Mouse (Mus musculus) inflammation-experienced regulatory T-cells (primary cell): ENCODE measurements around the gene Exoc5. TPM values are rescaled to one million over a fixed set of nuclear protein-coding genes. Genes with fewer than 3 reads are reported as not detected.

ENCODE experiments used
- polyA plus RNA-seq, 2 experiments: library from polyadenylated mRNA; unstranded; fragments of 100-300 nt; shearing (Covaris generic); gene quantifications; one replicate each; pipeline ENCODE4 v1.2.1; 2017

Gene Exoc5
- polyA plus RNA-seq, result 10 to 100 TPM; 62.2 to 82.8 TPM

DNA sequence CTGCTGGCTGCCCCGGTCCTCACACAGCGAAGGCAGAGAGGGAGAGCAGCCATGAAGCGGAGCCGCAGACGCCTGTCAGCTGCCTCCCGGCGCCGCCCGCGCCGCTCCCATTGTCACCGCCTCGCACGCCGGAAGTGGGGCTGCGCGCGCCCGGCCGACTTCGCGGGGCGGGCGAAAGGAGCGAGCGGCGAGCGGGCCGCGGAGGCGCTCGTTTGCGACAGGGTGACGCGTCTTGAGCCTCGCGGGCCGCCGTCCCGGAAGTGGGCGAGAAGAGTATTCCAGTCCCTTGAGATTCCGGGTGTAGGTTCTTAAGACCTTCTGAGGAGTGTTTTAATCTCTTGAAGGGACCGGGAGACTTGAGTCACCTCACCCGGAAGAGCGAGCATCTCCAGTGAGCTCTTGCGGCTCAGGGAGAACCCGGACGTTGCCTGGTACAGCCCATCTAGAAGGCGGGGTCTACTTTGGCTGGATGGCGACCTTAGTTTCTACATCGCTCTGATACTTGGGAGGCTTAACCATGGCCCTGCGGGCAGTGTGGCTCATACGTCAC, at the start of gene Exoc5:
Gene Exoc5 (minus strand): TSS at position 380 of the 550 bp plus-strand sequence.

GRCm38 (mm10) chr14:49065529-49066273, 752 bp downstream of the Exoc5 start, which contains the start of gene Ap5m1:
Ap5m1 (plus strand) TSS chr14:49066097.

Other genes with a start within 250 kb of the Exoc5 start
- 10 to 100 TPM; 51.4 to 55.8 TPM for gene Ap5m1, start 556 bp downstream of the Exoc5 start, polyA plus RNA-seq
- gene Naa30, start 105.6 kb upstream of the Exoc5 start, polyA plus RNA-seq, result 10 to 100 TPM; 36.0 to 49.6 TPM
- gene ccdc198, start 178.8 kb upstream of the Exoc5 start, polyA plus RNA-seq, result 1 to 10 TPM in 1 of 2 experiments, under 1 TPM in 1; 0.39 to 3.4 TPM